Mouse (Mus musculus): ENCODE measurements at regions not wholly inside any gene's neighbourhood (a gene's known extent, or its start where the extent isn't known, plus 50 kb on each side); places are given as distances from the start of the nearest gene placed in this dataset.

DNA sequence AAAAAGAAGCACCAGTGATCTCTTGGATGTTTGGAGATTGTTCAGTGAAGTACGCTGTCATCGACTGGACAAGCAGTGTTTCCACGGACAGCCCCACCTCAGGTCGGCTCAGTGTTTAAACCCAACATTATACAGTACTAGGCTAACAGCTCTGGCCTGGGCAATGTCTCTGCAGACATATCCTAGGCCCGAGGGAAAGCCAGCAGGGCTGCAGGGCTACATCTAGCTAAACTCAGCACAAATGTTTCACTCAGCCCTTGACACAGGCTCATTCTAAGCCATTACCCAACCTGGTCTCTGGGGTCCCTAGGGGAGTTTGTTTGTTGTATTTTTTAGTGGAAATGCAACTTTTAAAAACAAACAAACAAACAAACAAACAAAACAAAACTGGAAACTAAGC is 52.1 kb upstream of the Anapc15-ps start:
- no peak for DNase-seq (ENCODE audit: low read depth in 2 of 2, low spot score in 2 of 2)

Measured in CD8-positive naive resting alpha-beta T cell, adult 2 months (primary cell).